Mouse (Mus musculus) embryonic facial prominence, embryonic 14.5 days (tissue): Measurements from ENCODE around the gene Ccdc88b. TPM values are rescaled to one million over a fixed set of nuclear protein-coding genes. Genes with fewer than 3 reads are reported as not detected.

ENCODE experiments used
- microRNA-seq: library from miRNA; unstranded; fragments of <30 nt; microRNA quantifications from one replicate; pipeline ENCODE4, GENCODE M21; 2016; ENCODE audit warnings: borderline number of aligned reads
- polyA plus RNA-seq: library from polyadenylated mRNA; unstranded; fragments of >200 nt; fragmentation: Nextera tagmentation; extraction: Ambion mirVana; gene quantifications from 2 replicates; pipeline ENCODE4 v1.2.1, GENCODE M21; 2014

The Ccdc88b gene
- polyA plus RNA-seq, 1 experiment from 2014 or later: 1.2 TPM

Small RNAs within 50 kb of the gene (microRNA-seq; reads per million reads assigned to microRNA genes)
- gene Mir5046: not detected

Other genes starting within 250 kb of the Ccdc88b start
- 27.1 and 27.9 TPM in 2 replicates for gene Rps6ka4, start 17.6 kb downstream of the Ccdc88b start, polyA plus RNA-seq
- gene Trmt112, start 51.5 kb upstream of the Ccdc88b start, polyA plus RNA-seq: 137 and 143 TPM in 2 replicates
- 218 and 243 TPM in 2 replicates for gene Prdx5, start 51.9 kb upstream of the Ccdc88b start, polyA plus RNA-seq
- gene Esrra, start 63.6 kb upstream of the Ccdc88b start, polyA plus RNA-seq: 4.7 and 4.8 TPM in 2 replicates
- gene Catsperz, start 67.2 kb upstream of the Ccdc88b start, polyA plus RNA-seq: 3.4 and 4.8 TPM in 2 replicates
- 1.0 and 1.6 TPM in 2 replicates for gene Kcnk4, start 76.3 kb upstream of the Ccdc88b start, polyA plus RNA-seq
- gene Bad, start 83.7 kb upstream of the Ccdc88b start, polyA plus RNA-seq: 70.7 and 83.3 TPM in 2 replicates
- 29.7 and 35.0 TPM in 2 replicates for gene Gpr137, start 84.3 kb upstream of the Ccdc88b start, polyA plus RNA-seq
- gene Ppp1r14b, start 116.8 kb upstream of the Ccdc88b start, polyA plus RNA-seq: 277 and 302 TPM in 2 replicates
- gene Plcb3, start 118.3 kb upstream of the Ccdc88b start, polyA plus RNA-seq: 31.4 and 36.8 TPM in 2 replicates
- 72.4 and 81.0 TPM in 2 replicates for gene Fkbp2, start 122.3 kb upstream of the Ccdc88b start, polyA plus RNA-seq
- 41.0 and 43.9 TPM in 2 replicates for gene Vegfb, start 129.4 kb upstream of the Ccdc88b start, polyA plus RNA-seq
- gene Dnajc4, start 134.4 kb upstream of the Ccdc88b start, polyA plus RNA-seq: 21.7 and 22.1 TPM in 2 replicates
- gene Nudt22, start 137.9 kb upstream of the Ccdc88b start, polyA plus RNA-seq: 21.9 and 22.9 TPM in 2 replicates
- gene Trpt1, start 137.9 kb upstream of the Ccdc88b start, polyA plus RNA-seq: 10.1 and 13.4 TPM in 2 replicates
- 10.4 and 10.8 TPM in 2 replicates for gene Fermt3, start 161.3 kb upstream of the Ccdc88b start, polyA plus RNA-seq
- gene Stip1, start 181.8 kb upstream of the Ccdc88b start, polyA plus RNA-seq: 216 and 228 TPM in 2 replicates
- gene Macrod1, start 198.6 kb upstream of the Ccdc88b start, polyA plus RNA-seq: 27.1 and 30.3 TPM in 2 replicates
- 10.4 and 10.5 TPM in 2 replicates for gene Flrt1, start 247.5 kb upstream of the Ccdc88b start, polyA plus RNA-seq